Mouse (Mus musculus): Measurements from ENCODE around the gene Slc25a51. TPM values are rescaled to one million over a fixed set of nuclear protein-coding genes. Genes with fewer than 3 reads are reported as not detected.
A peak's percentile ranks its signal among the peaks of the same experiment; 100 is the strongest.

The Slc25a51 gene
- polyA plus RNA-seq, 1 experiment = not detected

DNA sequence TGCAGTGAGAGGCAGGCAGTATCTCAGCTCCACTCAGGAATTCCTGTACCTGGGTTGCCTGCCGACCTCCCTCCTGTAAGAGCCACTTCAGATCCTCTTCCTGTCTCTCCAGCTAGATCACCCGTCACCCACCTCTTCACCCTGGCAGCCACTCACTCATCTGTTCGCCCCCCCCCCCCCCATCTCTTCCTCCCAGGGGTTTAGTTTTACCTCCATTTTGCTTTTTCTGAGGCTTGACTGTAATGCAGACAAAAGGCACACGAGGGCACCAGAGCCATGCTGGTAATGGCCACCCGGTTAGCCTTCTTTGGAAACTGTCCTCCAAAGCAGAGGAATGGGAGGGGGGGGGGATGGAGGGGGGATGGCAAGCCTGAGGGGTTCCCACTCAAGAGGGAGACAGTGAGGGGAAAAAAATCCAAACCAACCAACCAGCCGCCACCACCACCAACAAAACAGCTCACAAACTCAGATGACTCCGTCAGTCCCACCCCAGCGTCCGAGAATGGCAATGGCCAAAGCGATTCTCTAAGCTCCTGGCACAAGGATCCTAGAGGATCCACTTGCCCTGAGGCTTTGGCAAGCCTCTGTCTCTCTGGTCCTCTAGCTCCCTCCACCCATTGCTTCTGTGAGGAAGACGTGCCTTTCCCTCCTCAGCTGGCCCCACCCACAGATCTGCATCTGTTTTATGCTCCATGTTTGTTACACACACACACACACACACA is 9.8 kb upstream of the Slc25a51 start:
- H3K27ac ChIP-seq (ENCODE audit: insufficient read depth, low read depth, low read length) = no peak overlapping the region
- peak; percentile 52; the same call in 1 of the 2 replicates for TF ChIP-seq CTCF (IDR thresholded peaks at IDR 0.05; ENCODE audit: insufficient read depth, low read depth, low read length)
- no peak for TF ChIP-seq POLR2A (IDR thresholded peaks at IDR 0.05; ENCODE audit: insufficient read depth, low read depth, low read length)
- WGBS = 19% methylated on average over 10 of the region's 11 CpGs
- no peak overlapping the region for H3K4me3 ChIP-seq (ENCODE audit: insufficient read depth, low read depth, low read length)
- H3K4me1 ChIP-seq (ENCODE audit: control insufficient read depth, insufficient read depth, low read length) = peaks cover 16% of the 10 kb centered on the region

DNA sequence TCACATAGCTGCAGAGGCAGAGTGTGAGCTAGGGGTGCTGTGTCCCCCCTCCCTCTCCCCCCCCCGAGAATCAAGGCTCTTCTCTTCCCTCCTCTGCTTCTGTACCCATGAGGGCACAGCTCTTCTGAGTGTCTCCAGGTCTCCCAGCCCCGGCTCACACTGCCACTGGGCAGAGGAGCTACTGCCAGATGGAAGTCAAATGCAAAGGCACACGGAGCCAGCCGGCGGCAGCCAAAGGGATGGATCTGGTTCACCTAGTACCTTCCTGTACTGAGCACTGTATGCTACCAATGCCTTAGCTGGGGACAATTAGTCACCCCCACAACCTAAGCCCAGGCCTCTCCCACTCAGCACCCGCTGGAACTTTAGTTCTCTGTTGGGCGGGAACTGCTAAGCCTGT is 7.7 kb upstream of the Slc25a51 start:
- 78% methylated on average over 7 of the region's 7 CpGs for WGBS
- TF ChIP-seq POLR2A (IDR thresholded peaks at IDR 0.05; ENCODE audit: insufficient read depth, low read depth, low read length) (no peak), CTCF (IDR thresholded peaks at IDR 0.05; ENCODE audit: insufficient read depth, low read depth, low read length) (no peak)

DNA sequence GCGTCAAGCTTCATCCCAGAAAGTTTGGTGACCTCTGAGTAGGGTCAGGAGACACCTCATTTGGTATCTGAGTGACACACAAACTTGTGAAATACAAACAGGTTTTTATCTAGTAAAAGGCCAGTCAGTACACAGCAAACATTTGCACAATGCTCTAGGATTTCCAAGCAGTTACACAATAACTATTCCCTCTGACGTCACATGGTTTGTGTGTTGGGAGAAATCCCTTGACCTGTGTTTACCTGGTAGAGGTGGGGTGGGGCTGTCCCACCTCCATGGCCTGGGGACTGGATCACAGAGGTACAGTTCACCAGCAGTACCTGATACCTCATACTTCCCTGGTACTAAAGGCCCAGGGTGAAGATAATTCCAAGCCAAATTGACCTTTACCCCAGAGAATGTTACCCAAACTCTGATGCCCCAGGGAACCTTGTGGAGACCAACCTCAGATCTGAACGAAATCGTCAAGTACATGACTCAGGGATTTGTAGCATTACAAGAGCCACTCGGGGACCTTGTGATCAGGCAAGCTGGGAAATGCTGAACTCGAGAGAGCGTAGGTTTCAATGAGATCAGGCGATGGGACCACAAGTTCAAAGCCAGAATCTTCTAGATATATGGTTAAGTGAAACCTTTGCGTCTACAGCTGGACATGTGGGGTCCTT is 5.2 kb upstream of the Slc25a51 start:
- Histone ChIP-seq H3K4me3 (ENCODE audit: insufficient read depth, low read depth, low read length) (no peak overlapping the region), H3K4me1 (ENCODE audit: control insufficient read depth, insufficient read depth, low read length) (peaks cover 13% of the 10 kb centered on the region), H3K27ac (ENCODE audit: insufficient read depth, low read depth, low read length) (no peak overlapping the region)
- TF ChIP-seq POLR2A (IDR thresholded peaks at IDR 0.05; ENCODE audit: insufficient read depth, low read depth, low read length) (no peak), CTCF (IDR thresholded peaks at IDR 0.05; ENCODE audit: insufficient read depth, low read depth, low read length) (no peak)
- 87% methylated on average over 9 of the region's 9 CpGs for WGBS

More for the DNA sequence above, 7.7 kb upstream of the Slc25a51 start:
- Histone ChIP-seq H3K27ac (ENCODE audit: insufficient read depth, low read depth, low read length) (no peak overlapping the region), H3K4me3 (ENCODE audit: insufficient read depth, low read depth, low read length) (no peak overlapping the region), H3K4me1 (ENCODE audit: control insufficient read depth, insufficient read depth, low read length) (peaks cover 16% of the 10 kb centered on the region)

DNA sequence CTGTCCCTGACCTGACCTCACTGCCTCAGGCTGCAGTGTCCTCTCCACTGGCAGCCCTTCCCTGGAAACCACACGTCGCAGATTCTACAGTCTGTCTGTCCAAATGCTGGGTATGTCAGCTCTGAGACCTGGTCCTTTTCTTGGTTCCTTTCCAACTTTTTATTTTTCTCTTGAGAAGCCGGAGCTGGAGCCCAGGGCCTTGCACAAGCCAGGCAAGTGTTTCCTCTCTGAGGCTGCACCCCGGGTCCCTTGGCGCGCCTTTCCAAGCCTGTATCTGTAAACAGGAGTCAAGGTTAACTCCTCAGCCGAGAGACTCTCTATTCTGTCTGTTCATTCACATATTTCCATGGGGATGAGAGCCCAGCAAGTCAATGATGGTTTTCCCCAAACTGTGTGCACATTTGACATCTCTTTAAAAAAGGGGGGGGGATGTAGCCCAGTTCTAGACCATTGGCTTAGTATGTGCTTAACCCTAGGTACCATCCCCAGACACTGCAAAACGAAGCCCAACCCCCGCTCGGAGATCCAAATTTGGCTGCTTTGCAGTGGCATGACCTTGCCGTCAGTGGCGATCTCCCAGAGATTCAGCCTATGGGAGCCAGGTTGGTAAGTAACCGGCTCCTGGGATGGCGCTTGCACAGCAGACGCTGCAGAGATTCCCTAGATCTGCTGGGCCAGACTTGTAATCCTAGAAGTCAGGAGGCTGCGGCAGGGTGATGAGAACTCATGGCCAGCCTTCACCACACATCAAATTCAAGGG is 4.0 kb upstream of the Slc25a51 start:
- no peak overlapping the region for H3K4me3 ChIP-seq (ENCODE audit: insufficient read depth, low read depth, low read length)
- H3K27ac ChIP-seq (ENCODE audit: insufficient read depth, low read depth, low read length) = no peak overlapping the region
- WGBS = 82% methylated on average over 16 of the region's 16 CpGs
- peaks cover 4% of the 10 kb centered on the region; the same call in 1 of the 2 replicates for H3K4me1 ChIP-seq (ENCODE audit: control insufficient read depth, insufficient read depth, low read length)
- TF ChIP-seq CTCF (IDR thresholded peaks at IDR 0.05; ENCODE audit: insufficient read depth, low read depth, low read length) (no peak), POLR2A (IDR thresholded peaks at IDR 0.05; ENCODE audit: insufficient read depth, low read depth, low read length) (no peak)

DNA sequence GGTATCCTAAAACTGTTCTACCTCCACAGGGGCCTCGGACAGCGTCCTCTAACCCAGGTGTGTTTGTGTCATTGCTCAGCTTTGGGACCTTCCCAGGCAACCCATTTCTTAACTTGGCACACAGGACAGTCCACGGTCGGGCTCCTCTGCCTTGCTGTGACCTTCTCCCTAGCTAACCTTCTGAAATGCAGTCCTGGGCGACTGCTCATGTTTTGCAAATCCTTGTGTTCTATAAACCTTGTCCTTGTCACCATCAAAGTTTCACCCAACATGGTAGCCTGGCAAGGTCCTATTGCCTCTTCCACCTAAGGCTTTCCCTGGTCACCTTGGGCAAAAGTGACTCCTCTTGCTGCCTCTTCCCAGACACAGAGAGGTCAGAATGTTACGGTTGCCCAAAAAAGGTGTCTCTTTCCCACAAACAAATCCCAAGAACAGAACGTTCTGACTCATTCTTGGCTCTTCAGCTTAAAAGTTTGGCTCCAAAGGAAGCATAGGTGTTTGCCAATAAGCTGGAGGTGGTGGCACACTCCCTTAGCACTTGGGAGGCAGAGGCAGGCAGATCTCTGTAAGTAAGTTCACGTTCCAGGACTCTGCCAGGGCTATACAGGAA is 2.7 kb upstream of the Slc25a51 start:
- Histone ChIP-seq H3K4me3 (ENCODE audit: insufficient read depth, low read depth, low read length) (no peak overlapping the region), H3K27ac (ENCODE audit: insufficient read depth, low read depth, low read length) (no peak overlapping the region), H3K4me1 (ENCODE audit: control insufficient read depth, insufficient read depth, low read length) (peaks cover 6% of the 10 kb centered on the region)
- 94% methylated on average over 8 of the region's 8 CpGs for WGBS
- no peak for TF ChIP-seq CTCF (IDR thresholded peaks at IDR 0.05; ENCODE audit: insufficient read depth, low read depth, low read length)

DNA sequence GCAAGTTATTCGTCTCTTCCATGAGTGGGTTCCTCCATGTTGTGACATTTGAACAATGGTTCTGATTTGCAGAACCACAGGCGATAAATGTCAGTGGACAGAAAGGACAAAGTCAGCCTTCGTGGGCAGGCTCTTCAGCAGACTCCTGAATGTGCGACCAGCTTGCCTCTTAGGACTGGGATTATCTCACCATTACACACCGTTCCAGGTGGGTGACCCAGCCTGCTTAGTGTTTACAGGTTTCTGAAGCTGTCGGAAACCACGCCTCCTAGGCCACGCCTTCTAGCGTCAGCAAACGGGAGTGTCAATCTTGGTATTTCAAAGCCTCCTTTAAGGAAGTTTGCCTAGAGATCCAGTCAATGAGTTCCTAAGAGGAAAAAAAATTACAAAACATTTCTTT is 704 bp upstream of the Slc25a51 start:
- Histone ChIP-seq H3K4me1 (ENCODE audit: control insufficient read depth, insufficient read depth, low read length) (peaks cover 9% of the 10 kb centered on the region), H3K27ac (ENCODE audit: insufficient read depth, low read depth, low read length) (peak overlapping the region; percentile 77), H3K4me3 (ENCODE audit: insufficient read depth, low read depth, low read length) (peak overlapping the region; percentile 72)
- 4% methylated on average over 10 of the region's 10 CpGs for WGBS
- TF ChIP-seq CTCF (IDR thresholded peaks at IDR 0.05; ENCODE audit: insufficient read depth, low read depth, low read length) (no peak), POLR2A (IDR thresholded peaks at IDR 0.05; ENCODE audit: insufficient read depth, low read depth, low read length) (no peak)

DNA sequence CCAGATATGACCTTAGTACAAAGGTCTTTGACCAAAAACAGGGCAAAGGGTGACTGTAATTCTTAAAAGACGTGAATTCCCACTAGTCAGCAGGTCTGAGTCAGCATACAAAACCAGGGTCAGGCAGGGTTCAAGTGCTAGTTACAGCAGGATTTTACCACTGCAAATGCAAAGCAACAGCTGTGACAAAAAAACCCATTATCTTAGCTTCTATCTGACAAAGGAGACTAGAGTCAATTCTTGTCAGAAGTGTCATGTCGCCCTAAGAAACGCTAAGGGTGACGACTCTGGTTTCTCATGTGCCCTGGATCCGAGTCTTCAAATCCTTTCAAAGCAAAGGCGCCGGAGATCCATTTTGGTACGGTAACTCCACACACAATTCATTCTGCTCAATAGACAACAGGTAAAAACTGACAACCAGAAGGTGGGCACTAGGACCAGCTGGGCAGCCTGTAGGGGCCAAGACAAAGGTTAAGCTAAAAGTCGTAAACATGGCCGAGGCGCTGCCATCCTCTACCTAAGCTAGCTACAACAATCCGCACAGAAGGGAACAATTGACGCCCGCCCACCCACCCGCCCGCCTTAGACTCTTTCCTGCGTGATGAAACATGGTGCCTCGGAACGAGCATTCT is 747 bp downstream of the Slc25a51 start:
- H3K4me3 ChIP-seq (ENCODE audit: insufficient read depth, low read depth, low read length) = peak overlapping the region; percentile 72
- H3K27ac ChIP-seq (ENCODE audit: insufficient read depth, low read depth, low read length) = 0 out of 2 replicates have a peak overlapping the region, but pooled peaks have one; percentile 77
- WGBS = under 1% methylated on average over 19 of the region's 19 CpGs
- TF ChIP-seq POLR2A (IDR thresholded peaks at IDR 0.05; ENCODE audit: insufficient read depth, low read depth, low read length) = no peak
- no peak for TF ChIP-seq CTCF (IDR thresholded peaks at IDR 0.05; ENCODE audit: insufficient read depth, low read depth, low read length)
- H3K4me1 ChIP-seq (ENCODE audit: control insufficient read depth, insufficient read depth, low read length) = peaks cover 11% of the 10 kb centered on the region

DNA sequence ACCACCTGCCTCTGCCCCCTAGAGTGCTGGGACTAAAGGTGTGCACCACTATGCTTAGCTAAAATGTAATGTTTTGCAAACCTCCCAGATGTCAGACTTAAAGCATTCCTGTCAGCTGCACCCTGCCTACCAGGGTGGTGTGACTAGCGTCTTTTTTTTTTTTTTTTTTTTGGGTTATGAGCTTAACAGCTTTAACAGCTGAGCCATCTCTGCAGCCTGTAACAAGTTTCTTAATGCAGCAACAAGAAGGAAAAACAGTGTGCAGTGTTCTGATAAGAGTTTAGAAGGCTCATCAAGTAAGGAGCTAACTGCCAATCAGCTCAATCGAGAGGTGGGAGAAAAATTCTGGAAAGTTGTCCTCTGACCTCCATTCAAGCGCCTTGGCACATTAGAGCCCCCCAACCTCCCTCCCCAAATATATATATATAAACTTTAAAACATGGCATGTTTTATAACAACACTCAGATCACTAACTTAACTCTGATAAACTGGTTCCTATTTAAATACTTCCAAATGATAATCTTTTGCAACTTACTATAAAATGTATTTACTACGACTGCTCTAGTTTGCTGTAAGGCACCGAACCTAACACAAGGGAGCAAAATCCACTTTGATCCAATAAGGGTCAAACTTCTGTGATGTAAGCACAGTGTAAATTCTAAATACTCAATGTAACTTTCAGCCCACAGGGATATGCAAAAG is 1.4 kb downstream of the Slc25a51 start:
- TF ChIP-seq POLR2A (IDR thresholded peaks at IDR 0.05; ENCODE audit: insufficient read depth, low read depth, low read length) (no peak), CTCF (IDR thresholded peaks at IDR 0.05; ENCODE audit: insufficient read depth, low read depth, low read length) (no peak)
- H3K27ac ChIP-seq (ENCODE audit: insufficient read depth, low read depth, low read length) = no peak overlapping the region
- H3K4me1 ChIP-seq (ENCODE audit: control insufficient read depth, insufficient read depth, low read length) = peaks cover 11% of the 10 kb centered on the region
- H3K4me3 ChIP-seq (ENCODE audit: insufficient read depth, low read depth, low read length) = no peak overlapping the region
- 35% methylated on average over 5 of the region's 5 CpGs for WGBS
